8 mouse cellular contexts compared by ENCODE assay signal in the genomic region with DNA sequence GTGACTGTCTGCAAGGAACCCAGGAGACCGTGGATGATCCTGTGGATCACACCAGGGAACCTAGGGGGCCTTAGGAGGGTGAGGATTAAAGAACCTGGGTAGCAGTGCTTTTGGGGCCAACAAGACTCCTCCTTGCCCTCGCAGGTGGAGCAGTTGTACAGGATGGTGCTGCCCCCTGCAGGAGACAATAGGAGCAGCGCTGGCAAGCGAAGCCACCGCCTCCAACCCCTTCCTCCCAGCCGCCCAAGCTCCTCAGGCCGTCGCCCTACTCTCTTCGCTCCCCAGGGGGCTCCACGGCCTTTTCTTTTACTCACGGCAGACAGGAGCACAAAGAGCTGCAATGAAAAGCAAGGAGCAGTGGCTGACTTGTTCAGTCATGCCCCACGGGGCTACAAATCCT. TPM values are rescaled to one million over a fixed set of nuclear protein-coding genes. Genes with fewer than 3 reads are reported as not detected.
DNase-seq lines count a peak whose midpoint lies in the region; TF ChIP-seq lines count a peak whose summit lies in the region.

No protein-coding gene starts in this region.

- H3K79me2 ChIP-seq in MEL (ENCODE audit: control insufficient read depth, insufficient read depth, low read length, poor library complexity), result no peaks in the 10 kb centered on the region

- no peaks in the 10 kb centered on the region for H3K27me3 ChIP-seq in MEL (ENCODE audit: control insufficient read depth in 1 of 2, insufficient read depth in 2 of 2, low read length in 2 of 2)
- peaks cover 15% of the 10 kb centered on the region for H3K27me3 ChIP-seq in hindbrain, embryonic 10.5 days (ENCODE audit: insufficient read depth, poor library complexity, severe bottlenecking)

- peaks cover 0 to 31% of the 10 kb centered on the region in 2 experiments; a peak in 2 of 4 replicates for H3K36me3 ChIP-seq in MEL (ENCODE audit: control insufficient read depth in 1 of 2, insufficient read depth in 2 of 2, low read length in 2 of 2)
- no peaks in the 10 kb centered on the region for H3K36me3 ChIP-seq in hindbrain, embryonic 10.5 days

- H3K4me3 ChIP-seq in MEL (ENCODE audit: control insufficient read depth in 1 of 2, insufficient read depth in 1 of 2, low read depth in 2 of 2, low read length in 2 of 2), result peak overlapping the region; percentile 22 to 33
- peak overlapping the region; percentile 41 for H3K4me3 ChIP-seq in hindbrain, embryonic 10.5 days

- TF ChIP-seq RAD21 in MEL (IDR thresholded peaks at IDR 0.05; ENCODE audit: low read depth, low read length), result peak; percentile 98

- no peak overlapping the region for H3K27ac ChIP-seq in MEL (ENCODE audit: control insufficient read depth, low read depth, low read length)
- H3K27ac ChIP-seq in hindbrain, embryonic 10.5 days, result peak overlapping the region; percentile 72

- 2% methylated on average over 12 of the region's 12 CpGs for WGBS in hindbrain, embryonic 10.5 days

- TF ChIP-seq POLR2A in MEL (IDR thresholded peaks at IDR 0.05; ENCODE audit: control insufficient read depth in 1 of 2, insufficient read depth in 1 of 2, low read depth in 1 of 2, low read length in 2 of 2, poor library complexity in 1 of 2), result 0 out of 4 replicates have a peak, but pooled peaks of 1 of the 2 experiments have one; percentile 2

- peak overlapping the region; percentile 47 for H3K9ac ChIP-seq in MEL (ENCODE audit: control insufficient read depth, low read depth, low read length, poor library complexity, severe bottlenecking)

- peaks cover 11 to 50% of the 10 kb centered on the region in 2 experiments for H3K4me1 ChIP-seq in MEL (ENCODE audit: control insufficient read depth in 1 of 2, insufficient read depth in 2 of 2, low read length in 2 of 2)
- H3K4me1 ChIP-seq in hindbrain, embryonic 10.5 days (replicated peaks), result peaks cover 59% of the 10 kb centered on the region

- DNase-seq in MEL (ENCODE audit: low read depth, low spot score), result peak; percentile 95
- peak; percentile 83 for DNase-seq in cerebellum, adult 8-10 months
- peak; percentile 83 for DNase-seq in forelimb bud, embryonic 11.5 days (ENCODE audit: low read depth, low spot score)
- peak; percentile 88 for DNase-seq in hindbrain, embryonic 10.5 days (ENCODE audit: low spot score)
- DNase-seq in layer of hippocampus, postnatal 10 days (ENCODE audit: low spot score in 2 of 2), result peak; percentile 91
- DNase-seq in lung, postnatal 25 days (ENCODE audit: low spot score), result peak; percentile 92
- peak; percentile 88 for DNase-seq in retina, embryonic 14.5 days (ENCODE audit: low spot score)
- peak; percentile 97 for DNase-seq in thymus, postnatal 4 days

- 0 out of 4 replicates have a peak, but pooled peaks of 1 of the 2 experiments have one; percentile 15 for TF ChIP-seq EP300 in MEL (IDR thresholded peaks at IDR 0.05; ENCODE audit: low read depth in 1 of 2, low read length in 2 of 2)

- peak; percentile 82 to 98 (median 95) for TF ChIP-seq CTCF in MEL (IDR thresholded peaks at IDR 0.05 in 2 of 3, conservative IDR thresholded peaks at IDR 0.05 in 1 of 3; ENCODE audit: control insufficient read depth in 1 of 3, insufficient read depth in 1 of 3, low read depth in 2 of 3, low read length in 3 of 3, poor library complexity in 1 of 3, severe bottlenecking in 1 of 3)

- no peaks in the 10 kb centered on the region for H3K9me3 ChIP-seq in MEL (replicated peaks; ENCODE audit: insufficient read depth, low read length)
- H3K9me3 ChIP-seq in hindbrain, embryonic 10.5 days, result no peaks in the 10 kb centered on the region

TF ChIP-seq in MEL, 35 proteins besides CTCF, POLR2A, EP300 and RAD21:
- 0 out of 2 replicates have a peak, but pooled peaks have one; percentile 42 for TF ChIP-seq MXI1 (IDR thresholded peaks at IDR 0.05; ENCODE audit: low read depth, low read length)
- TF ChIP-seq MYB (IDR thresholded peaks at IDR 0.05; ENCODE audit: low read depth, low read length), result no peak
- TF ChIP-seq MYC (IDR thresholded peaks at IDR 0.05; ENCODE audit: low read depth, low read length), result peak; percentile 22; the same call in 1 of the 2 replicates
- TF ChIP-seq MAFK (IDR thresholded peaks at IDR 0.05; ENCODE audit: borderline replicate concordance, low read depth, low read length), result no peak
- TF ChIP-seq MAZ (IDR thresholded peaks at IDR 0.05; ENCODE audit: low read depth, low read length), result peak; percentile 70; the same call in 1 of the 2 replicates
- peak; percentile 99 for TF ChIP-seq ZC3H11A (IDR thresholded peaks at IDR 0.05; ENCODE audit: low read depth, low read length)
- TF ChIP-seq UBTF (IDR thresholded peaks at IDR 0.05; ENCODE audit: borderline replicate concordance, insufficient read depth, low read depth, low read length), result 0 out of 2 replicates have a peak, but pooled peaks have one; percentile 79
- peak; percentile 52 for TF ChIP-seq HCFC1 (IDR thresholded peaks at IDR 0.05; ENCODE audit: low read depth, low read length)
- no peak for TF ChIP-seq NELFE (IDR thresholded peaks at IDR 0.05; ENCODE audit: low read depth, low read length)
- TF ChIP-seq SMC3 (IDR thresholded peaks at IDR 0.05; ENCODE audit: low read depth, low read length), result peak; percentile 98
- TF ChIP-seq ZNF384 (IDR thresholded peaks at IDR 0.05; ENCODE audit: low read depth, low read length), result peak; percentile 39; the same call in 1 of the 2 replicates
- no peak for TF ChIP-seq MEF2A (IDR thresholded peaks at IDR 0.05; ENCODE audit: extremely low read depth, insufficient replicate concordance, low read depth, low read length, poor library complexity, severe bottlenecking)
- TF ChIP-seq ETS1 (IDR thresholded peaks at IDR 0.05; ENCODE audit: low read depth, low read length), result no peak
- TF ChIP-seq BHLHE40 (IDR thresholded peaks at IDR 0.05; ENCODE audit: borderline replicate concordance, low read depth, low read length), result 0 out of 2 replicates have a peak, but pooled peaks have one; percentile 19
- TF ChIP-seq GATA1 (IDR thresholded peaks at IDR 0.05; ENCODE audit: low read depth, low read length), result no peak
- peak; percentile 27; the same call in 1 of the 2 replicates for TF ChIP-seq ELF1 (IDR thresholded peaks at IDR 0.05; ENCODE audit: low read depth, low read length)
- no peak for TF ChIP-seq TBP (IDR thresholded peaks at IDR 0.05; ENCODE audit: low read depth, low read length)
- no peak; the same call in 1 of the 2 replicates for TF ChIP-seq SIN3A (IDR thresholded peaks at IDR 0.05; ENCODE audit: low read length)
- no peak for TF ChIP-seq TAL1 (IDR thresholded peaks at IDR 0.05; ENCODE audit: low read length)
- no peak for TF ChIP-seq RCOR1 (IDR thresholded peaks at IDR 0.05; ENCODE audit: low read depth, low read length)

RNA-seq across cellular contexts. Expression of a gene that starts 1.0 kb away (rescaled TPM):
- total RNA-seq in MEL (2012; rRNA removed), result not detected in 2 replicates
- polyA plus RNA-seq in MEL (2012; ENCODE audit: insufficient read depth in 1 of 2, insufficient read length in 2 of 2, low read depth in 1 of 2, low replicate concordance in 2 of 2, missing spikeins in 1 of 2), result not detected
- not detected in 2 replicates for polyA plus RNA-seq in hindbrain, embryonic 10.5 days (2016; fragmentation: Nextera tagmentation; extraction: Ambion mirVana)
- not detected for total RNA-seq in layer of hippocampus, postnatal 10 days (2021)

RNA-seq across cellular contexts. Expression of a gene that starts 4.3 kb away (rescaled TPM):
- total RNA-seq in MEL (2012; rRNA removed), result 0.19 and 0.26 TPM in 2 replicates
- polyA plus RNA-seq in MEL (2012; ENCODE audit: insufficient read depth in 1 of 2, insufficient read length in 2 of 2, low read depth in 1 of 2, low replicate concordance in 2 of 2, missing spikeins in 1 of 2), result under 1 TPM in 1 of 2 experiments, not detected in 1; 0.49 TPM
- 5.2 and 6.8 TPM in 2 replicates for polyA plus RNA-seq in hindbrain, embryonic 10.5 days (2016; fragmentation: Nextera tagmentation; extraction: Ambion mirVana)
- under 1 TPM; 0.85 TPM for total RNA-seq in layer of hippocampus, postnatal 10 days (2021)

RNA-seq across cellular contexts. Expression of a gene that starts 18.3 kb away (rescaled TPM):
- 0.13 and 0.35 TPM in 2 replicates for total RNA-seq in MEL (2012; rRNA removed)
- under 1 TPM in 1 of 2 experiments, not detected in 1; 0.25 TPM for polyA plus RNA-seq in MEL (2012; ENCODE audit: insufficient read depth in 1 of 2, insufficient read length in 2 of 2, low read depth in 1 of 2, low replicate concordance in 2 of 2, missing spikeins in 1 of 2)
- polyA plus RNA-seq in hindbrain, embryonic 10.5 days (2016; fragmentation: Nextera tagmentation; extraction: Ambion mirVana), result 0.77 and 1.7 TPM in 2 replicates
- under 1 TPM in 1 of 2 experiments, not detected in 1; 0.25 TPM for total RNA-seq in layer of hippocampus, postnatal 10 days (2021)

RNA-seq across cellular contexts. Expression of a gene that starts 18.5 kb away (rescaled TPM):
- 20.7 and 33.4 TPM in 2 replicates for total RNA-seq in MEL (2012; rRNA removed)
- 10 to 100 TPM in 1 of 2 experiments, not detected in 1; 42.2 TPM for polyA plus RNA-seq in MEL (2012; ENCODE audit: insufficient read depth in 1 of 2, insufficient read length in 2 of 2, low read depth in 1 of 2, low replicate concordance in 2 of 2, missing spikeins in 1 of 2)
- polyA plus RNA-seq in hindbrain, embryonic 10.5 days (2016; fragmentation: Nextera tagmentation; extraction: Ambion mirVana), result 1.2 and 1.4 TPM in 2 replicates
- total RNA-seq in layer of hippocampus, postnatal 10 days (2021), result under 1 TPM; 0.16 to 0.21 TPM

RNA-seq across cellular contexts. Expression of a gene that starts 23.9 kb away (rescaled TPM):
- 0.69 and 0.81 TPM in 2 replicates for total RNA-seq in MEL (2012; rRNA removed)
- polyA plus RNA-seq in MEL (2012; ENCODE audit: insufficient read depth in 1 of 2, insufficient read length in 2 of 2, low read depth in 1 of 2, low replicate concordance in 2 of 2, missing spikeins in 1 of 2), result 1 to 10 TPM in 1 of 2 experiments, not detected in 1; 1.3 TPM
- 11.4 and 15.2 TPM in 2 replicates for polyA plus RNA-seq in hindbrain, embryonic 10.5 days (2016; fragmentation: Nextera tagmentation; extraction: Ambion mirVana)
- total RNA-seq in layer of hippocampus, postnatal 10 days (2021), result 1 to 10 TPM; 2.4 to 2.5 TPM
